Mouse (Mus musculus) intestine, embryonic 15.5 days (tissue): Measurements from ENCODE around the gene Iqcm. TPM values are rescaled to one million over a fixed set of nuclear protein-coding genes. Genes with fewer than 3 reads are reported as not detected.

Source experiments
- ATAC-seq: fragments of 200-750 bp; cut with Nextera tagmentation; 2 replicates; pipeline ENCODE4 v1.8.0; 2017; ENCODE audit warnings: moderate TSS enrichment, moderate library complexity
- H3K27ac ChIP-seq: fragments of 300-500 bp; sonication (generic); 2 replicates; pipeline ENCODE4 v1.5.1; 2015; ENCODE audit warnings: mild to moderate bottlenecking, inconsistent platforms
- H3K27me3 ChIP-seq: fragments of 300-500 bp; sonication (generic); replicated peaks from 2 replicates; pipeline ENCODE4 v1.6.1; 2015; ENCODE audit warnings: inconsistent platforms
- H3K36me3 ChIP-seq: fragments of 300-500 bp; sonication (generic); 2 replicates; pipeline ENCODE4 v1.6.1; 2015; ENCODE audit warnings: inconsistent platforms
- H3K4me1 ChIP-seq: fragments of 300-500 bp; sonication (generic); replicated peaks from 2 replicates; pipeline ENCODE4 v1.6.1; 2015; ENCODE audit warnings: inconsistent platforms
- H3K4me2 ChIP-seq: fragments of 300-500 bp; sonication (generic); replicated peaks from 2 replicates; pipeline ENCODE4 v1.6.1; 2015; ENCODE audit warnings: mild to moderate bottlenecking, inconsistent platforms
- H3K4me3 ChIP-seq: fragments of 300-500 bp; sonication (generic); replicated peaks from 2 replicates; pipeline ENCODE4 v1.5.1; 2015; ENCODE audit warnings: inconsistent platforms
- H3K9ac ChIP-seq: fragments of 300-500 bp; sonication (generic); 2 replicates; pipeline ENCODE4 v1.6.1; 2015; ENCODE audit warnings: inconsistent platforms
- H3K9me3 ChIP-seq: fragments of 300-500 bp; sonication (generic); 2 replicates; pipeline ENCODE4 v1.6.1; 2016; ENCODE audit warnings: inconsistent platforms
- WGBS: fragments of 180-500 bp; shearing (Covaris S2); methylation state at CpG from one replicate; pipeline ENCODE4 v1.1.7; 2015; 5-methylcytosine and 5-hydroxymethylcytosine counted together
- polyA plus RNA-seq: library from polyadenylated mRNA; unstranded; fragments of >200 nt; fragmentation: Nextera tagmentation; extraction: Ambion mirVana; gene quantifications from 2 replicates; pipeline ENCODE4 v1.2.1, GENCODE M21; 2015

Gene Iqcm
- polyA plus RNA-seq, 1 experiment from 2014 or later: not detected

DNA sequence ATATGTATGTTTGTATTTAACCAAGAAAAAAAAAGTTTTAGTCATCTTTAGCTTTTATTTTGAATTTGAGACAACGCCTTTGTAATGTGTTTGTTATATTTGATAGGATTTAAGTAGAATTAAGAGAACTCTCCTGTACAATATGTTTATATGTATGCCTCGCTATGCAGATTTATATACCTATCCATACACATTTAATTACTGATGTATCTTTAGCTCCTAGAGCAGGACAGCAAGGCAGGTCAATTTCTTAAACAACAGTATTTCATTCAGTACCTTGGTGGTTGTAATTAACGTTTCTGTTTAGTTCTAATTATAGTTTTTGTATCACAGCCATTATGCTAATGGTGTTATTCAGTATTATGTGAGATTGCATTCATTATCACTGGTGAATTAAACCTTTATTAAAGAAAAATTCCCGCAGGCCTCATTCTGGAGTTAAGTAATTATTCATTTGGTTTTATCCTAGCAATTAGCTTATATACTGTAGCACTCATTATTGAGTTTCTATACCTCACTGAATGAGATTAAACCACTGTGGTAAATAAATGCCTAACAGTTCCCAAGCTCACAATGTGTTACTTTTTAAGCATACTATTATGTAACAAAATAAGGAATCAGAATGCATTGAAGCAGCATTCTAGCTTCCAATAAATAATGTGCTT is 380.1 kb downstream of the Iqcm start:
- no peak for ATAC-seq
- Histone ChIP-seq H3K27ac (no peak overlapping the region), H3K36me3 (no peaks in the 10 kb centered on the region), H3K4me1 (no peaks in the 10 kb centered on the region), H3K4me3 (no peak overlapping the region), H3K4me2 (no peak overlapping the region), H3K27me3 (no peaks in the 10 kb centered on the region), H3K9me3 (no peaks in the 10 kb centered on the region), H3K9ac (no peak overlapping the region)
- 85% methylated on average over 4 of the region's 4 CpGs for WGBS

GRCm38 (mm10) chr8:75835245-75835644 is 386.8 kb downstream of the Iqcm start:
- Histone ChIP-seq H3K4me1 (no peaks in the 10 kb centered on the region), H3K27ac (no peak overlapping the region), H3K36me3 (no peaks in the 10 kb centered on the region), H3K9me3 (no peaks in the 10 kb centered on the region), H3K27me3 (no peaks in the 10 kb centered on the region), H3K4me3 (no peak overlapping the region), H3K9ac (no peak overlapping the region), H3K4me2 (no peak overlapping the region)
- ATAC-seq: no peak
- WGBS: 87% methylated on average over 2 of the region's 2 CpGs

DNA sequence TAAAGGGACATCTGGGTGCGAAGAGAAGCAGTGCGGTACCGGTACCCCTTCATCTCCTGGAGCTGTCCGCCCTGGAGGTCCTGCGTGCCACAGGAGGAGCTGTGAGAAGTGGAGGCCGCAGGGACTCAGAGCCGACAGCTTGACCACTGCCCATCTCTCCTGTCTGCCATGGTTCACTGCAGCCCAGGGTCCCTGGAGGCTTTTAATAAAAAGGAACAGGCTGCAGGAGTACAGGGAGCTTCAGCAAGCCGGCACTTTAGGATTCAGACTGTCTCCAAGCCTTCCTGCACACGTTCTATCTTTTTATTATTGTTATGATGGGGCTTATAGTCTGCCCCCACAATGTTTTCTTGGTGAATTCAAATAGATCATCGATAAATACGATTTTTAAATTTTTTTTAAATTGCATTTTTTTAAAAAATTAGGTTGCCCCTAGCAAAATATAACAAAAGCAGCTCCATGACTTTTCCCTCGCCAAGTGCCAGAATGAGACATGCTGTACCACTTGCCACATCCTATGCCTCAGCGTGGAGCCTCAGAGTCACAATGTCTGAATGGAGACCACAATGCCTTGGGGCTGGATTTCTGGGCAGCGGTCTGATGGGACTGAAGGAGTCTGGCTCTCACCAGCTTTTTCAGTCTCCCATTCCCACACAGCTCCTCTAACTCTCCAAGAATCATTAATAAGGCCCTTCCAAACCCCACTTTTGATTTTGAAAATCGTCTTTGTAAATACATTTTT is 469.3 kb downstream of the Iqcm start:
- Histone ChIP-seq H3K4me1 (no peaks in the 10 kb centered on the region), H3K27ac (no peak overlapping the region), H3K4me3 (no peak overlapping the region), H3K36me3 (no peaks in the 10 kb centered on the region), H3K9ac (no peak overlapping the region), H3K27me3 (no peaks in the 10 kb centered on the region), H3K4me2 (no peak overlapping the region), H3K9me3 (no peaks in the 10 kb centered on the region)
- WGBS: 75% methylated on average over 15 of the region's 15 CpGs
- ATAC-seq: no peak

GRCm38 (mm10) chr8:75949166-75949565 is 500.7 kb downstream of the Iqcm start:
- H3K9ac ChIP-seq: no peak overlapping the region
- H3K4me3 ChIP-seq: no peak overlapping the region
- ATAC-seq: no peak
- H3K27me3 ChIP-seq: no peaks in the 10 kb centered on the region
- no peak overlapping the region for H3K27ac ChIP-seq
- H3K4me1 ChIP-seq: no peaks in the 10 kb centered on the region
- no peaks in the 10 kb centered on the region for H3K36me3 ChIP-seq
- no peak overlapping the region for H3K4me2 ChIP-seq
- 81% methylated on average over 1 of the region's 1 CpGs for WGBS
- no peaks in the 10 kb centered on the region for H3K9me3 ChIP-seq

GRCm38 (mm10) chr8:75956016-75956415 is 507.5 kb downstream of the Iqcm start:
- Histone ChIP-seq H3K4me3 (no peak overlapping the region), H3K36me3 (no peaks in the 10 kb centered on the region), H3K27ac (no peak overlapping the region), H3K27me3 (no peaks in the 10 kb centered on the region), H3K9me3 (no peaks in the 10 kb centered on the region), H3K4me1 (no peaks in the 10 kb centered on the region), H3K4me2 (no peak overlapping the region), H3K9ac (no peak overlapping the region)
- ATAC-seq: no peak
- 84% methylated on average over 2 of the region's 2 CpGs for WGBS

- Histone ChIP-seq H3K27ac (no peak overlapping the region), H3K36me3 (no peaks in the 10 kb centered on the region), H3K4me3 (no peak overlapping the region), H3K9me3 (no peaks in the 10 kb centered on the region), H3K27me3 (no peaks in the 10 kb centered on the region), H3K9ac (no peak overlapping the region), H3K4me2 (no peak overlapping the region), H3K4me1 (no peaks in the 10 kb centered on the region)
- WGBS: 86% methylated on average over 4 of the region's 4 CpGs
- ATAC-seq: no peak
These were observed 570.0 kb downstream of the Iqcm start for GRCm38 (mm10) chr8:76018501-76018900.

Other genes starting within 250 kb of the Iqcm start
- gene Rasd2, start 234.8 kb upstream of the Iqcm start, polyA plus RNA-seq: 1.5 and 2.5 TPM in 2 replicates
- 0.15 and 0.21 TPM in 2 replicates for gene Gm10358, start 42.1 kb upstream of the Iqcm start, polyA plus RNA-seq